Mouse (Mus musculus): ENCODE results near the gene 2810004N23Rik.

DNA sequence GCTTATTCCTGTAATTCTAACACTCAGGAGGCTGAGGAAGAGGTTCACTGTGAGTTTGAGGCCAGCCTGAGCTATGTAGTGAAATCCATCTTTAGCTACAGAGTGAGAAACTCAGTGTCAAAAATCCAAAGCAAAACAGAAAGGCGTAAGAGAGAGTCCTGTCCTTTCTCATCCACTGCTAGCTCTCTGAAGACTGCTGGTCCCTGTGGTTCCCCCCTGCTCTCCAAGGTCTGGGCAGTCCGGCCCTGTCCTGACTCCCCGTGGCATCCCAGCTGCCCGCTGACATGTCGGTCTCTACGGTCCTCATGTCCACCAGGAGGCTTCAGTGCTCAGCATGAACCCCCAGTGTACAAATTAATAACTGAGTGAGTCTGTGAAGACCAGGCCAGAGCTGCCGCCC is 26.6 kb downstream of the 2810004N23Rik start:
- TF ChIP-seq EP300 (IDR thresholded peaks at IDR 0.05) (no peak), CTCF (IDR thresholded peaks at IDR 0.05) (no peak)

All from lung, postnatal 0 days (tissue).